Mouse (Mus musculus): Measurements from ENCODE around the gene Ipo8. TPM values are rescaled to one million over a fixed set of nuclear protein-coding genes. Genes with fewer than 3 reads are reported as not detected.

The Ipo8 gene
- polyA plus RNA-seq (2015; fragmentation: Nextera tagmentation; extraction: Ambion mirVana), result 15.4 and 17.2 TPM in 2 replicates

- Histone ChIP-seq H3K9ac (peak within 1 kb of the TSS; percentile 85), H3K9me3 (peaks cover 4% of the 10 kb centered on the region; the same call in 1 of the 2 replicates), H3K27ac (replicated peaks) (peak within 1 kb of the TSS; percentile 33), H3K4me2 (peak within 1 kb of the TSS; percentile 94), H3K4me1 (peaks cover 20% of the 10 kb centered on the region), H3K36me3 (no peaks in the 10 kb centered on the region), H3K27me3 (replicated peaks) (no peaks in the 10 kb centered on the region), H3K4me3 (peak within 1 kb of the TSS; percentile 78)
- peak; percentile 81 for ATAC-seq (ENCODE audit: extremely low read depth, insufficient number of reproducible peaks, low FRiP score, low TSS enrichment)
- WGBS, result under 1% methylated on average over 46 of the region's 47 CpGs
These were observed at the start of gene Ipo8 for GRCm38 (mm10) chr6:148830748-148831727. Gene Ipo8, minus strand, starts transcription at chr6:148831467.

GRCm38 (mm10) chr6:148873911-148874310, 42.6 kb upstream of the Ipo8 start:
- H3K36me3 ChIP-seq, result no peaks in the 10 kb centered on the region
- H3K9ac ChIP-seq, result no peak overlapping the region
- no peak for ATAC-seq (ENCODE audit: extremely low read depth, insufficient number of reproducible peaks, low FRiP score, low TSS enrichment)
- no peak overlapping the region for H3K27ac ChIP-seq (replicated peaks)
- 86% methylated on average over 1 of the region's 1 CpGs for WGBS
- H3K4me3 ChIP-seq, result no peak overlapping the region
- no peak overlapping the region for H3K4me2 ChIP-seq
- H3K4me1 ChIP-seq, result no peaks in the 10 kb centered on the region
- no peaks in the 10 kb centered on the region for H3K9me3 ChIP-seq
- no peaks in the 10 kb centered on the region for H3K27me3 ChIP-seq (replicated peaks)

- H3K36me3 ChIP-seq, result peaks cover 18% of the 10 kb centered on the region
- no peak overlapping the region for H3K27ac ChIP-seq (replicated peaks)
- no peak for ATAC-seq (ENCODE audit: extremely low read depth, insufficient number of reproducible peaks, low FRiP score, low TSS enrichment)
These were observed 14.4 kb upstream of the Ipo8 start for GRCm38 (mm10) chr6:148845629-148846028.

DNA sequence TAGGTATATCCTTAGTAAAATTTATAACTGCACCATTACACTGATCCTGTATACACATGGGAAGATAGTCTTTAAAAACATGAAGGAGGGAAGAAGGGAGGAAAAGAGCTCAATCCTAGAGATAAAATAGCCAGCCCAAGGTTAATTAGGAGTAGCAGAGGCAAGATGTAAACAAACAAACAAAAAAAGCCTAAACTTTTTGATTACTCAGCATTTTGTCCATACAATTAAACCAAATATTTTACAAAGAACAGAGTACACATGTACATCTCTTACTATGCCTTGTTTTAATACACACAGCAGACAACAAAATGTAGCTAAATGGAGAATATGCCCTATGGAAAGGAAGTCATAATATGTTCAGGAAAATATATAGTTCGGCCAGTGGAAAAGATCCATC, 10.5 kb upstream of the Ipo8 start:
- no peak overlapping the region for H3K4me3 ChIP-seq
- no peak overlapping the region for H3K27ac ChIP-seq (replicated peaks)
- H3K4me2 ChIP-seq, result no peak overlapping the region
- no peak overlapping the region for H3K9ac ChIP-seq
- H3K9me3 ChIP-seq, result no peaks in the 10 kb centered on the region
- H3K27me3 ChIP-seq (replicated peaks), result no peaks in the 10 kb centered on the region
- WGBS, result 97% methylated on average over 1 of the region's 1 CpGs
- ATAC-seq (ENCODE audit: extremely low read depth, insufficient number of reproducible peaks, low FRiP score, low TSS enrichment), result no peak
- no peaks in the 10 kb centered on the region for H3K4me1 ChIP-seq
- H3K36me3 ChIP-seq, result peaks cover 9% of the 10 kb centered on the region; the same call in 1 of the 2 replicates

More at GRCm38 (mm10) chr6:148845629-148846028, 14.4 kb upstream of the Ipo8 start:
- Histone ChIP-seq H3K4me1 (no peaks in the 10 kb centered on the region), H3K9me3 (no peaks in the 10 kb centered on the region), H3K9ac (no peak overlapping the region), H3K4me2 (no peak overlapping the region), H3K27me3 (replicated peaks) (no peaks in the 10 kb centered on the region), H3K4me3 (no peak overlapping the region)

- H3K9me3 ChIP-seq, result peaks cover 4% of the 10 kb centered on the region; the same call in 1 of the 2 replicates
- no peak overlapping the region for H3K4me2 ChIP-seq
- no peaks in the 10 kb centered on the region for H3K4me1 ChIP-seq
- 0 out of 2 replicates have a peak, but pooled peaks cover 3% of the 10 kb centered on the region for H3K36me3 ChIP-seq
- no peak overlapping the region for H3K4me3 ChIP-seq
- H3K27me3 ChIP-seq (replicated peaks), result no peaks in the 10 kb centered on the region
- H3K9ac ChIP-seq, result no peak overlapping the region
- no peak overlapping the region for H3K27ac ChIP-seq (replicated peaks)
- no peak for ATAC-seq (ENCODE audit: extremely low read depth, insufficient number of reproducible peaks, low FRiP score, low TSS enrichment)
These were observed 7.2 kb upstream of the Ipo8 start for GRCm38 (mm10) chr6:148838460-148838859.

DNA sequence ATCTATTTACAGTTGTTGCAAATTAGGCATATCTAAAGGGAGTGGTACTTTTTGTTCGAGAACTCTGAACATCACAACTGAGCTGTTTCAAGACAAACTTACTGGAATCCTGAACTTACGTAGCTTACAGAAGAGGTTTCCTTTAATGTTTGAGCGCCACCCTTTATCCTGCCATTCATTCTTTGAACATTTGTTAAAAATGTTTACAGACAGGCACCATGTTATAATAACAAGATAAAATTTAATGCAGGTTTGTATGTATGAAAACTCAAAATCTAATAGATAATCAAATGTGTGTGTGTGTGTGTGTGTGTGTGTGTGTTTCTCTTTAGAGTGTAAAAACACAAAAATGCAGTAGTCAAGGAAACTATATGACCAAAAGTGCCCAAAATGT, 458 bp upstream of the Ipo8 start:
- 0 out of 2 replicates have a peak overlapping the region, but pooled peaks have one; percentile 31 for H3K27ac ChIP-seq (replicated peaks)
- WGBS, result 37% methylated on average over 3 of the region's 3 CpGs
- H3K27me3 ChIP-seq (replicated peaks), result no peaks in the 10 kb centered on the region
- peaks cover 20% of the 10 kb centered on the region for H3K4me1 ChIP-seq
- H3K9ac ChIP-seq, result no peak overlapping the region; the same call in 1 of the 2 replicates
- peaks cover 4% of the 10 kb centered on the region; the same call in 1 of the 2 replicates for H3K9me3 ChIP-seq
- ATAC-seq (ENCODE audit: extremely low read depth, insufficient number of reproducible peaks, low FRiP score, low TSS enrichment), result no peak
- H3K4me3 ChIP-seq, result peak overlapping the region; percentile 78
- peak overlapping the region; percentile 94 for H3K4me2 ChIP-seq
- no peaks in the 10 kb centered on the region for H3K36me3 ChIP-seq

DNA sequence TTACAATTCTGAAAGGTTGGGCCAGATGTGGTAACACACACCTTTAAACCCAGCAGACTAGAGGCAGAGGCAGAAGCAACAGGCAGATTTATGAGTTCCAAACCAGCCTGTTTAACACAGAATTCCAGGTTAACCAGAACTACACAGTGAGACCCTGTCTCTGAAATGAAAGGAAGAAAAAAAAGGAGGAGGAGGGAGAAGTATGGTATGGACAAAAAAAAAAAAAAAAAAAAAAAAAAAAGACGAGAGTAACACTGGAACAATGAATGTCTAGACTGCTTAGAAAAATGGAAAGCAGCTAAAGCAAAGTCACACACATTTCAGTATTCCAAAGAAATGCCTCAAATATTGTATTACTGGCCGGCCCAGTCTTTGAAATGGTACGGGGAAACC, 916 bp downstream of the Ipo8 start:
- H3K4me1 ChIP-seq, result peaks cover 20% of the 10 kb centered on the region
- 3% methylated on average over 3 of the region's 3 CpGs for WGBS
- H3K27ac ChIP-seq (replicated peaks), result peak overlapping the region; percentile 33; the same call in 1 of the 2 replicates
- no peak for ATAC-seq (ENCODE audit: extremely low read depth, insufficient number of reproducible peaks, low FRiP score, low TSS enrichment)
- peak overlapping the region; percentile 78 for H3K4me3 ChIP-seq
- peak overlapping the region; percentile 85 for H3K9ac ChIP-seq
- peak overlapping the region; percentile 94 for H3K4me2 ChIP-seq
- peaks cover 4% of the 10 kb centered on the region; the same call in 1 of the 2 replicates for H3K9me3 ChIP-seq
- no peaks in the 10 kb centered on the region for H3K27me3 ChIP-seq (replicated peaks)
- H3K36me3 ChIP-seq, result no peaks in the 10 kb centered on the region

DNA sequence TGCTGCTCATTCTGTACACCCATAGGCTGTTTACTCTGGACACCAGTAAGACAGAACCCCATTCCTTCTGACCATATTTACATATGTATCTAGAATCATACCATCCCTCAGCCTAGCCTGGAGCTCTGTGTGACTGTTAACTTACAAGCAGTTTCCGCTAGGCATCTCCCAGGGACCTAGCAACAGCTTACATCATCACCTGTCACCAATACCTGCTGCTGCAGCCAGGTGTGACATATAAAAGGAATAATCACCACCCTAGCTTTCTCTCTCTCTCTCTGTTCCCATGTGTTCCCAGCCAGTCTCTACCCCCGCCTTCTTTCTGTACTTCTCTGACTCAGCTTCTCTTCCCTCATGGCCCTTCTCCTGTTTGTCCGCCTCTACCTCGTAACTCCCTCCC, 5.1 kb downstream of the Ipo8 start:
- ATAC-seq (ENCODE audit: extremely low read depth, insufficient number of reproducible peaks, low FRiP score, low TSS enrichment), result no peak
- Histone ChIP-seq H3K36me3 (peaks cover 19% of the 10 kb centered on the region), H3K4me1 (peaks cover 15% of the 10 kb centered on the region), H3K27me3 (replicated peaks) (no peaks in the 10 kb centered on the region), H3K9me3 (no peaks in the 10 kb centered on the region), H3K4me2 (no peak overlapping the region), H3K9ac (no peak overlapping the region), H3K27ac (replicated peaks) (no peak overlapping the region), H3K4me3 (no peak overlapping the region)
- 94% methylated on average over 4 of the region's 4 CpGs for WGBS

DNA sequence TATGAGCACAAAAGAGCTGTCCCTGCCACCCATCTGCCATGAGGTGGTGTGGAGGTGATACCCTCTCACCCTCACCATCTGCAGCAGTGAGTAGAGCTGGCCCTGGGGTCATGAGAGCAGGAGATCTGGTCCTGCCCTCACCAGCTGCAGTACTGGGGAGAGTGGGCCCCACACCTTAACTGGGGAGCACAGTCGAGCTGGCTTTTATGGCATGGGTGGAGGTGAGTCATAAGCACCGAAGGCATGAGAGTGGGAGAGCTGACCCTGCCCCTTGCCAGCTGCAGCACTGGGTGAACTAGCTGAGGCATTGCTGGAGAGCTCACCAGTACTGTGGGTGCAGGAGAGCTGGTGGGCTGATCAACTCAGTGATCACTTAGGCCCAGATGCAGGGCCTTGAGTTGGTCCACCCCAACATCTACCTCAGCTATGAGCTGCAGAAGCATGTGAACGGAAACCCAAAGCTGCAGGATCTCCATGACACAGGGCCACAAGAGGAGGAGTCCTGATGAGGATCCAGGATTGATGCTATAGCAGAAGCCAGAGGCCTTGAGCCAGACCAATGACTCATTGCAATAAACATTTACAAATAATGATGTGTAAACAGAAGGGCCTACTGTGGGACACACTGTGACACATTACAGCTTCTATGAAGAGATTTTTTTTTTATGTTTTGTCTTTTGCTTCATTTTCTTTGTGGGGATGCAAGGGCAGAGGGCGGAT, 12.5 kb downstream of the Ipo8 start:
- peaks cover 78% of the 10 kb centered on the region for H3K36me3 ChIP-seq
- no peaks in the 10 kb centered on the region for H3K9me3 ChIP-seq
- H3K9ac ChIP-seq, result no peak overlapping the region
- H3K4me2 ChIP-seq, result no peak overlapping the region
- H3K27me3 ChIP-seq (replicated peaks), result no peaks in the 10 kb centered on the region
- ATAC-seq (ENCODE audit: extremely low read depth, insufficient number of reproducible peaks, low FRiP score, low TSS enrichment), result no peak
- 84% methylated on average over 4 of the region's 4 CpGs for WGBS
- H3K27ac ChIP-seq (replicated peaks), result no peak overlapping the region
- H3K4me3 ChIP-seq, result no peak overlapping the region
- H3K4me1 ChIP-seq, result no peaks in the 10 kb centered on the region

DNA sequence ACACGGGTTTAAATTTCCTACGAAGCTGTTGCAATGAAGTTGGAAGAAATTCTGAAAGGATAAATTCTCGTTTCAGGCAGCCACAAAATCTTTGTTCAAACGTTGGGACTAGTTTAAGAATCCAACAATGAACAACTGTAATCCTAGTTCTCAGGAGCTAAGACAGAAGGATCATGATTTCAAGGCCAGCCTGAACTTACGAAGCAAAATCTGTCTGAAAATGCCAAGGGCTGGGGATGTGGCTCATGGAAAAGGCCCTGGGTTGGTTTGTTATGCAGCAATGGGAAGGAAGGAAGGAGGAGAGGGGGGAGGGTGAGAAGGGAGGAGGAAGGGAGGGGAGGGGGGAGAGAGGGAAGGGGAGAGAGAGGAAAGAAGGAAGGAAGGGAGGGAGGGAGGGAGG, 14.5 kb downstream of the Ipo8 start:
- no peak overlapping the region for H3K4me3 ChIP-seq
- 82% methylated on average over 5 of the region's 5 CpGs for WGBS

GRCm38 (mm10) chr6:148811117-148811516, 20.1 kb downstream of the Ipo8 start:
- H3K4me3 ChIP-seq, result no peak overlapping the region

More for the DNA sequence above, 14.5 kb downstream of the Ipo8 start:
- Histone ChIP-seq H3K27me3 (replicated peaks) (no peaks in the 10 kb centered on the region), H3K4me1 (no peaks in the 10 kb centered on the region), H3K9me3 (no peaks in the 10 kb centered on the region), H3K27ac (replicated peaks) (no peak overlapping the region), H3K36me3 (peaks cover 87% of the 10 kb centered on the region), H3K4me2 (no peak overlapping the region), H3K9ac (no peak overlapping the region)
- no peak for ATAC-seq (ENCODE audit: extremely low read depth, insufficient number of reproducible peaks, low FRiP score, low TSS enrichment)

More at GRCm38 (mm10) chr6:148811117-148811516, 20.1 kb downstream of the Ipo8 start:
- ATAC-seq (ENCODE audit: extremely low read depth, insufficient number of reproducible peaks, low FRiP score, low TSS enrichment), result no peak
- 77% methylated on average over 2 of the region's 2 CpGs for WGBS
- Histone ChIP-seq H3K4me2 (no peak overlapping the region), H3K9me3 (0 out of 2 replicates have a peak, but pooled peaks cover 3% of the 10 kb centered on the region), H3K36me3 (peaks cover 86% of the 10 kb centered on the region), H3K27ac (replicated peaks) (no peak overlapping the region), H3K4me1 (no peaks in the 10 kb centered on the region), H3K9ac (no peak overlapping the region), H3K27me3 (replicated peaks) (no peaks in the 10 kb centered on the region)

Measured in heart, embryonic 13.5 days (tissue).